Mouse (Mus musculus) embryonic fibroblast, embryonic 13.5 days (primary cell): ENCODE results near the gene Myo9b.
"Not testable (repeated sequence)": the region's sequence is repeated elsewhere in the genome, so short reads cannot be mapped to it uniquely, and the experiment has no call there.

ENCODE experiments used
- CTCF ChIP-seq: IDR thresholded peaks from 2 replicates; pipeline ENCODE4 v1.5.1; 2011; ENCODE audit warnings: mild to moderate bottlenecking, control low read depth, low read length, moderate library complexity, borderline replicate concordance; ENCODE audit not compliant: insufficient read depth
- POLR2A ChIP-seq: IDR thresholded peaks from 2 replicates; pipeline ENCODE4 v1.6.1; 2011; ENCODE audit warnings: low read depth, mild to moderate bottlenecking, control low read depth, low read length, moderate library complexity

- not testable (repeated sequence) for TF ChIP-seq CTCF, POLR2A
Measured at GRCm38 (mm10) chr8:71279409-71279808, 6.9 kb downstream of the Myo9b start.
